Mouse (Mus musculus): Measurements from ENCODE around the gene Nlrp1a. TPM values are rescaled to one million over a fixed set of nuclear protein-coding genes. Genes with fewer than 3 reads are reported as not detected.

The Nlrp1a gene
- 0.08 and 0.14 TPM in 2 replicates for polyA plus RNA-seq (2012; rRNA removed)

DNA sequence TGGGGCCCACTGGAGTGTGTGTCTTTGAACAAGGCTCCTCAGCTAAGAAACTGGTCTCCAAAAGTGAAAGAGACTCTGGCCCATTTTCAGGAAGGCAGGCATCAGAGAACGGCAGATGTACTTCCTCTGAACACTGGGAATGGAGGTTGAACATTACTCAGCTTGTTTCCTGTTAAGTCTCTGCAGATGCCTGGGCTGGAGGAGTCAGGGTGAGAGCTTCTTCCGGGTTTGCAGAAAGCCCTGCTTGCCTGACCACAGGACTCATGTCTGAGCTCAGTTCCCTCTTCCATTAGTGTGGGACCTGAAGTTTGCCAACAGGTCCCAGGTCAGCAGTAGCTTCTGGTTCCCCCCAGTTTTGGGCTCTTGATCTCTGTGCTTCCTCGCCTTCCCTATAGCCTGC, at the start of gene Nlrp1a:
TSS of gene Nlrp1a (minus strand) at position 44 of the 400 bp plus-strand sequence.

Other genes with a start within 250 kb of the Nlrp1a start
- 46.4 and 46.7 TPM in 2 replicates for gene Nup88, start 174.7 kb downstream of the Nlrp1a start, polyA plus RNA-seq (2012; rRNA removed)
- 57.4 and 61.6 TPM in 2 replicates for gene Rpain, start 174.5 kb downstream of the Nlrp1a start, polyA plus RNA-seq (2012; rRNA removed)
- gene C1qbp, start 161.7 kb downstream of the Nlrp1a start, polyA plus RNA-seq (2012; rRNA removed), result 126 and 145 TPM in 2 replicates
- gene Dhx33, start 140.3 kb downstream of the Nlrp1a start, polyA plus RNA-seq (2012; rRNA removed), result 5.3 and 6.8 TPM in 2 replicates
- 15.8 and 16.2 TPM in 2 replicates for gene Mis12, start 125.1 kb downstream of the Nlrp1a start, polyA plus RNA-seq (2012; rRNA removed)
- gene Derl2, start 124.9 kb downstream of the Nlrp1a start, polyA plus RNA-seq (2012; rRNA removed), result 9.7 and 11.4 TPM in 2 replicates
- 1.3 and 2.1 TPM in 2 replicates for gene 6330403K07Rik, start 111.2 kb downstream of the Nlrp1a start, polyA plus RNA-seq (2012; rRNA removed)
- gene Nlrp1b, start 86.0 kb upstream of the Nlrp1a start, polyA plus RNA-seq (2012; rRNA removed), result 0.09 and 0.15 TPM in 2 replicates